Mouse (Mus musculus) cortical plate, adult 2 months (tissue): Measurements from ENCODE around the gene D630003M21Rik. TPM values are rescaled to one million over a fixed set of nuclear protein-coding genes. Genes with fewer than 3 reads are reported as not detected.

ENCODE experiments used
- H3K27ac ChIP-seq: fragments of 200-500 bp; 2 replicates; pipeline ENCODE4 v1.5.1; 2012; ENCODE audit warnings: low read length, control low read depth, inconsistent platforms; ENCODE audit not compliant: insufficient read depth
- H3K4me1 ChIP-seq: fragments of 200-500 bp; 2 replicates; pipeline ENCODE4 v1.6.1; 2011; ENCODE audit warnings: low read length; ENCODE audit not compliant: control insufficient read depth, insufficient read depth
- H3K4me3 ChIP-seq: fragments of 200-500 bp; 2 replicates; pipeline ENCODE4 v1.5.1; 2011; ENCODE audit warnings: mild to moderate bottlenecking, low read length, control low read depth; ENCODE audit not compliant: insufficient read depth
- CTCF ChIP-seq: fragments of 200-500 bp; IDR thresholded peaks from 2 replicates; pipeline ENCODE4 v1.5.1; 2011; ENCODE audit warnings: mild to moderate bottlenecking, control low read depth, low read length; ENCODE audit not compliant: insufficient read depth; ENCODE audit errors: extremely low read depth
- POLR2A ChIP-seq: fragments of 200-500 bp; IDR thresholded peaks from 2 replicates; pipeline ENCODE4 v1.6.1; 2011; ENCODE audit warnings: mild to moderate bottlenecking, low read length, control low read depth; ENCODE audit not compliant: insufficient read depth; ENCODE audit errors: extremely low read depth
- polyA plus RNA-seq: library from polyadenylated mRNA; depleted of rRNA; stranded (reverse); fragments of >200 nt; gene quantifications from 2 replicates; pipeline ENCODE4 v1.2.3, GENCODE M21; 2012

D630003M21Rik gene
- polyA plus RNA-seq, 1 experiment: 3.9 TPM

DNA sequence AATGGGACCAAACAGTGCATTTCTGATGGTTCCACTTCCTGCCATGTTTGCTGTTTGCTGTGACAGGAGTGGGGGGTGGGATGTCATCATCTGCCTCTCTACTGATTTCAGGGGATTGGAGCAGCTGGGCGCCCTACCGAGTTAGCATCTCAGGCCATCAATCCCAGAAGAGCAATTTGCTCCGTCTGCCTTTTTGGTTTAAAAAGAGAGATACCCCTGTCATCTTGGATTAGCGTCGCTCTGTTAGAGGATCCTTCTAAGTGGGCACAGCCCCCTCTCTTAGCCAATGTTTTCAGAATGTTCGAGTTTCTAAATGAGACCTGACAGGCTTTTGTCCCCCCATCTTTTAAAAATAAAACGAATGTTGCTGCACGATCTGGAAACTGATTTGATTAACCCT lies 71.4 kb downstream of the D630003M21Rik start:
- no peak for TF ChIP-seq CTCF
- TF ChIP-seq POLR2A: no peak
- Histone ChIP-seq H3K4me3 (no peak overlapping the region), H3K27ac (no peak overlapping the region), H3K4me1 (no peaks in the 10 kb centered on the region)

DNA sequence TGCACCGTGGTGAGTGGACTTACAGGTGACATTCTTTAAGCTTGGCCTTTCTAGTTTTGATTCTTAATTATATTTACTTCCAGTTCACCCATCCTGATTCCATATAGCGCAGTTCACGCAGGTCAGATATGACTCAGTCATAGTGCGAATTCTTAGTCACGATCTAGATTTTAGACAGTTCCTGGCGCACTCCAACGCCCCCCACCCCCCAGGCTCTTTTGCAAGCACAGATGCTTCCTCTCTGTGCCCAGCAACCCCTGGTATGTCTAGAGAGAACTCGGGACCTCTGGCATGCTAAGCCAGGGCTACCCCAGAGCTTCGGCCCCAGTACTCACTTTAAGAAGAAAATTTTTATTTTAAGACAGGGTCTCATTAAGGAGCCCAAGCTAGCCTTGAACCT lies 72.5 kb downstream of the D630003M21Rik start:
- no peak overlapping the region for H3K4me3 ChIP-seq
- H3K27ac ChIP-seq: no peak overlapping the region
- TF ChIP-seq CTCF: no peak
- TF ChIP-seq POLR2A: no peak
- no peaks in the 10 kb centered on the region for H3K4me1 ChIP-seq

DNA sequence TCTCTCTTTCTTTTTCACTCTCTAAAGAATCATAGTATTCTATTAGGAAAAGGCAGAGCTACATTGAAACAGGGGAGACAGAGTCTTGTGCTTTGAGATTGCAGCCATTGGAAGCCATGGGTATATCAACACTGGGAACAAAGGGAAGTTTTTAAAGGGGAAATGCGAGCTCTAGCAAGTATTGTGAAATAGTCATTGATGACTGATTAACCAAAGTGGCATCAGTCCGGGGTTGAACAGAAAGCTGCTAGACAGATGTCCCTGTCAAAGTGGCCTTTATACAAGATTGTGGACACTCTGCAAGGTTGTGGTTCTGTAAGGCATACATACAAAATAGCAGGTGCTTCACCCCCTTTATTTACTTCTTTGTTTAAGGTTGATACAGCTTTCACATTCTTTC lies 73.4 kb downstream of the D630003M21Rik start:
- TF ChIP-seq POLR2A: no peak
- no peak for TF ChIP-seq CTCF
- H3K4me1 ChIP-seq: no peaks in the 10 kb centered on the region
- no peak overlapping the region for H3K4me3 ChIP-seq
- H3K27ac ChIP-seq: no peak overlapping the region

DNA sequence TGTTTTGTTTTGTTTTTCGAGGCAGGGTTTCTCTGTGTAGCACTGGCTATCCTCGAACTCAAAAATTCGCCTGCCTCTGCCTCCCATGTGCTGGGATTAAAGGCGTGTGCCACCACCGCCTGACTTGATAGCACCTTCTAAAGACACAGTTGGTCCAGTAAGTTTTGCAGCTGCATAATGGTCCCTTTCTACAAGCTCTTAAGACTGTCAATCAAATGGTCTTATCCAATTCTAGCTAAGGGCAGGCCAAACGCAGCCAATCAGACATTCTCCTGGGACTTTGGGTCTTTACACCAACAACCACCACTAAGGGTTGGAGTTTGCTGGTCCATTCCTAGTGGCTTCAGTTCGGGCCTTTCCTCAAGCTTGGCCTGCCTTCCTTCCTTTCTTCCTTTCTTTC lies 73.9 kb downstream of the D630003M21Rik start:
- TF ChIP-seq CTCF (no peak), POLR2A (no peak)
- H3K4me3 ChIP-seq: no peak overlapping the region
- H3K4me1 ChIP-seq: no peaks in the 10 kb centered on the region
- H3K27ac ChIP-seq: no peak overlapping the region

DNA sequence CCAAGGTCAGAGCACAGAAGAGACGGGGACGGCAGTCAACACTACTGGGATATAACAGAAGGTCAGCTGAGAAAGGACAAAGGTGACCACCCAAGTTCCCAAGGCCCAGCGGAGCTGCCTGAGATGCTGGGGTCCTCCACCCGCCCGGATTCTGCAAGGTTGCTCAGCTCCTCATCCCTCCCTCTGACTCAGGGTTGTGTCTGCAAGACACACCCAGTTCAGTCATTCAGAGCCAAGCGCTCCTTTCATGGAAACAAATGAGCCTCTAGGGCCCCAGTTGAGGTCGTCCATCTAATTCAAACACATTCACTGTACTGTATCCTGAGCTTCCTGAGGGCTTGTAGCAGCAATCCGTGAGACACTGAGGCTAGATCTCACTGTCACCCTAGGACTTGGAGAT lies 74.4 kb downstream of the D630003M21Rik start:
- no peak for TF ChIP-seq CTCF
- no peak for TF ChIP-seq POLR2A

DNA sequence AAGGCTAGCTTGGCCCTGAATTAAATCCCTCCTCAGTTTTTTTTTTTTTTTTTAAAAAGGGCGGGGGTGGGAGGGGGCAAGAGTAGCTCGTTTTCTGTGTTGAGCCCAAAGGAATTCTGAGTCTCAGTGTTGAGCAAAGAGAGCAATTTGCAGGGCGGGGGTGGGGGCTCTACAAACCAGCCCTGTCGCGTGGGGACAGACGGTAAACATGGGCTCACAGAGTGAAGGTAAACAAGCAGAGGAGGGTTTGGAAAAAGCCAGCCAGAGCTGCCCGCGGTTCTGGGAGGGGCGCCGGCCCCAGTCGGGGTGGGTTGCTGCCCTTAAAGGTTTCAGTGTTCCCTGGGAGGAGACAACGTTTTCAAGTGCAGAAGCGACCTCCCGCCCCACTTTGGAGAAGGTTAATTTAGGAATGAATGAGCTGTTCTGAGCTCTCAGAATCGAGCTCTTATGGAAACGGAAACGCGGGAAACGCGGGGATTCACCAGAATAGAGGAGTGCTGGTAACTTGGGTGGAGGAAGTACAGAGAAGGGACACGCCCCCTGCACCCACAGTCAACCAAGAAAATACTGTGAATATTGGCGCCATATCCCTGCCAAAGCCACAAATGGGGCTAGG lies 75.2 kb downstream of the D630003M21Rik start:
- H3K27ac ChIP-seq: no peak overlapping the region
- no peaks in the 10 kb centered on the region for H3K4me1 ChIP-seq
- no peak overlapping the region for H3K4me3 ChIP-seq
- TF ChIP-seq CTCF (no peak), POLR2A (no peak)

More for the DNA sequence above, 74.4 kb downstream of the D630003M21Rik start:
- Histone ChIP-seq H3K27ac (no peak overlapping the region), H3K4me3 (no peak overlapping the region), H3K4me1 (no peaks in the 10 kb centered on the region)

DNA sequence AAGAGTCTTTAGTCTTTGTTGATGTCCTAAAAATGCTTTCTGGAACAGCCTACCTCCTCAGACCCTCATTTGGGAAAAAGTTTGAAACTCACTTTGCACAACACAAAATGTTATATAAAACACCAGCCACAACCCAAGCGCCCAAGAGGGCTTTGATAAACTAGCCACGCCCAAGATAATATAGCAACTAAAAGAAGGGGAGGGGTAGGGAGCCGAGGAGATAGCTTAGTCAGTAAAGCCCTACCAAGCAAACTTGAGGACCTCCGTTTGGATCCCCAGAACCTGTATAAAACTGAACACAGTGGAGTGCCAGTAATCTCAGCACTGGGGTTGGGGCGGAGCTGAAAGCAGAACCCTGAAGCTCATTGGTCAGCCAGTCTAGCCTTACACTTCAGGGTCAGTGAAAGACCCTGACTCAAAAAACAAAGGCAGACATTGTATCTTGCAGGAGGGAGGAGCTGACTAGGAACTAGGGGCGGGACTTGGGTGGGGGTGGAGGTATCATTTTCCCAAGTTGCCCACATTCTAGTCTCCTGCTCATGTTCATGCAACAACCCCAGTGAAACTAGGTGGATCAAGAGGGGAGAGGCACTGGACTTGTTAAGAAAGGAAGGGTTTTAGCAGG lies 76.2 kb downstream of the D630003M21Rik start:
- Histone ChIP-seq H3K27ac (no peak overlapping the region), H3K4me3 (no peak overlapping the region), H3K4me1 (no peaks in the 10 kb centered on the region)
- TF ChIP-seq POLR2A (no peak), CTCF (no peak)

DNA sequence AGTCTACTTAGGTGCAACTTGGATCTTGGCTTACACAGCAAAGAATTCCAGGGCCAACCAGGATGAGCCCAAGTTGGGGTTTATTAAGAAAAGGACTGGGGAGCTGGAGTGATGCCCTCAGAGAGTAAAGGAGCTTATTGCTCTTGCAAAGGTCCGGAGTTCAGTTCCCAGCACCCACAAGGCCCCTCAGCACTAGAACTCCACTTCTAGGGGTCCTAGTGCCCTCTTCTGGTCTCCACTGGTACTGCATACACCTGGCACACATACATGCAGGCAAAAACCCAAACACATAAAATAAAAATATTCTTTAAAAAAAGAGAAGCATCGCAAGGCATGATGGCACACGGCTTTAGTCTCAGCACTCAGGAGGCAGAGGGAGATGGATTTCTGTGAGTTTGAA lies 77.9 kb downstream of the D630003M21Rik start:
- Histone ChIP-seq H3K27ac (no peak overlapping the region), H3K4me3 (no peak overlapping the region), H3K4me1 (no peaks in the 10 kb centered on the region)
- no peak for TF ChIP-seq CTCF
- no peak for TF ChIP-seq POLR2A

DNA sequence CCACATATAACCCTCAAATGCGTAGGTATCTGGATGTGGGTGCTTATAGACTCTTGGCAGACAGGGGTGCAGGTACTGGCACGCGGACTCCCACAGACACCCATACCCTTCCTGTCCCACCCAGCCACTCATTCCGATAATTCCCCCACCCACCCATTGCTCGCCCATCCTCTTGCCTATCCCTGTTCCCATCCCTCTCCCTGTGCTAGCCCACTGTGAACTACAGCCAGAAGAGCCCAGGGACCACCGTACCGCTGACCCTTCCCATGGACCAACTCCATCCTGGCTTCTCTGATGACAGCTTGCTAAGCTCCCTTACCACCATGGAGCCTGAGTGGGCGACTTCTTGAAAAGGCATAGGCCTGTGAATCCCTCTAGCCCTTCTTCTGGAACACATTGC lies 82.1 kb downstream of the D630003M21Rik start:
- H3K4me1 ChIP-seq: no peaks in the 10 kb centered on the region
- no peak overlapping the region for H3K4me3 ChIP-seq
- TF ChIP-seq CTCF (no peak), POLR2A (no peak)

DNA sequence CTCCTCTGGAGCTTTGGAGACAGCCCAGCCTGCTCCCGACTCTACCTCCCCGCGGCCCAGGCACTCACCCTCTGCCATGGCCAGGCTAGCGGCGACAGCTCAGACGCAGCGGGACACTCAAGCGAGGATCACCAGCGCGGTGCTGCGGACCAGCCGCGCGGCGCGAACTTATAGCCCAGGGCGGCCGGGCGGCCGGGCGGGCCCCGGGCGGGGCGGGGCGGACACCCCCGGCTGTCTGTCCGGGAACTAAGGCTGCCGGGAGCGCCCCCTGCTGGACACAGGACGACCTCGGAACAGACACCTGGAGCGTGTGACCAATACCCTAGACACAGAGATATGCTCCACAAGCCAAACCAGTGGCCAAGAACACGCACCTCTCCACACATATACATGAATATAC lies 82.8 kb downstream of the D630003M21Rik start, which contains the start of gene Tgm2:
Tgm2 (minus strand) TSS at position 214 of the 400 bp plus-strand sequence.
- Histone ChIP-seq H3K27ac (no peak within 1 kb of the TSS), H3K4me1 (no peaks in the 10 kb centered on the region), H3K4me3 (peak within 1 kb of the TSS; percentile 32)
- TF ChIP-seq POLR2A (no peak), CTCF (peak; percentile 30; the same call in 1 of the 2 replicates)

More for the DNA sequence above, 82.1 kb downstream of the D630003M21Rik start:
- no peak overlapping the region for H3K27ac ChIP-seq
